Mouse (Mus musculus): ENCODE measurements around the gene Sobp. TPM values are rescaled to one million over a fixed set of nuclear protein-coding genes. Genes with fewer than 3 reads are reported as not detected.

The Sobp gene
- polyA plus RNA-seq, 1 experiment: 0.36 TPM

GRCm38 (mm10) chr10:43166817-43167216 is 7.5 kb downstream of the Sobp start:
- no peaks in the 10 kb centered on the region for H3K36me3 ChIP-seq (ENCODE audit: control insufficient read depth, insufficient read depth, low read length, poor library complexity, severe bottlenecking)
- H3K27me3 ChIP-seq (ENCODE audit: control insufficient read depth, insufficient read depth, low read length, poor library complexity, severe bottlenecking): 0 out of 2 replicates have a peak, but pooled peaks cover 2% of the 10 kb centered on the region
- TF ChIP-seq CTCF (IDR thresholded peaks at IDR 0.05; ENCODE audit: low read depth, low read length): no peak
- TF ChIP-seq POLR2A (IDR thresholded peaks at IDR 0.05; ENCODE audit: insufficient read depth, low read length): no peak
- TF ChIP-seq EP300 (IDR thresholded peaks at IDR 0.05; ENCODE audit: insufficient read depth, low read depth, low read length): no peak
- H3K9ac ChIP-seq (ENCODE audit: low read depth, poor library complexity, severe bottlenecking): no peak overlapping the region
- H3K27ac ChIP-seq (ENCODE audit: insufficient read depth, low read length): no peak overlapping the region
- 0 out of 2 replicates have a peak, but pooled peaks cover 3% of the 10 kb centered on the region for H3K9me3 ChIP-seq (replicated peaks; ENCODE audit: control insufficient read depth, insufficient read depth, low read length, poor library complexity, severe bottlenecking)
- H3K4me1 ChIP-seq (ENCODE audit: control insufficient read depth, insufficient read depth, low read length): no peaks in the 10 kb centered on the region
- H3K4me3 ChIP-seq (ENCODE audit: low read depth, low read length): no peak overlapping the region

GRCm38 (mm10) chr10:43166146-43166545 is 8.2 kb downstream of the Sobp start:
- Histone ChIP-seq H3K27me3 (ENCODE audit: control insufficient read depth, insufficient read depth, low read length, poor library complexity, severe bottlenecking) (0 out of 2 replicates have a peak, but pooled peaks cover 1% of the 10 kb centered on the region), H3K4me1 (ENCODE audit: control insufficient read depth, insufficient read depth, low read length) (no peaks in the 10 kb centered on the region), H3K27ac (ENCODE audit: insufficient read depth, low read length) (no peak overlapping the region), H3K9ac (ENCODE audit: low read depth, poor library complexity, severe bottlenecking) (no peak overlapping the region), H3K9me3 (replicated peaks; ENCODE audit: control insufficient read depth, insufficient read depth, low read length, poor library complexity, severe bottlenecking) (0 out of 2 replicates have a peak, but pooled peaks cover 3% of the 10 kb centered on the region), H3K4me3 (ENCODE audit: low read depth, low read length) (no peak overlapping the region), H3K36me3 (ENCODE audit: control insufficient read depth, insufficient read depth, low read length, poor library complexity, severe bottlenecking) (no peaks in the 10 kb centered on the region)
- TF ChIP-seq EP300 (IDR thresholded peaks at IDR 0.05; ENCODE audit: insufficient read depth, low read depth, low read length) (no peak), POLR2A (IDR thresholded peaks at IDR 0.05; ENCODE audit: insufficient read depth, low read length) (no peak), CTCF (IDR thresholded peaks at IDR 0.05; ENCODE audit: low read depth, low read length) (no peak)

- no peaks in the 10 kb centered on the region for H3K36me3 ChIP-seq (ENCODE audit: control insufficient read depth, insufficient read depth, low read length, poor library complexity, severe bottlenecking)
- H3K9me3 ChIP-seq (replicated peaks; ENCODE audit: control insufficient read depth, insufficient read depth, low read length, poor library complexity, severe bottlenecking): 0 out of 2 replicates have a peak, but pooled peaks cover 3% of the 10 kb centered on the region
- H3K9ac ChIP-seq (ENCODE audit: low read depth, poor library complexity, severe bottlenecking): no peak overlapping the region
- TF ChIP-seq POLR2A (IDR thresholded peaks at IDR 0.05; ENCODE audit: insufficient read depth, low read length) (no peak), EP300 (IDR thresholded peaks at IDR 0.05; ENCODE audit: insufficient read depth, low read depth, low read length) (no peak), CTCF (IDR thresholded peaks at IDR 0.05; ENCODE audit: low read depth, low read length) (no peak)
- H3K27ac ChIP-seq (ENCODE audit: insufficient read depth, low read length): no peak overlapping the region
- H3K4me1 ChIP-seq (ENCODE audit: control insufficient read depth, insufficient read depth, low read length): no peaks in the 10 kb centered on the region
- H3K27me3 ChIP-seq (ENCODE audit: control insufficient read depth, insufficient read depth, low read length, poor library complexity, severe bottlenecking): no peaks in the 10 kb centered on the region
- no peak overlapping the region for H3K4me3 ChIP-seq (ENCODE audit: low read depth, low read length)
Observed at GRCm38 (mm10) chr10:43164406-43164805, 9.9 kb downstream of the Sobp start.

- TF ChIP-seq POLR2A (IDR thresholded peaks at IDR 0.05; ENCODE audit: insufficient read depth, low read length) (no peak), EP300 (IDR thresholded peaks at IDR 0.05; ENCODE audit: insufficient read depth, low read depth, low read length) (no peak)
- H3K27ac ChIP-seq (ENCODE audit: insufficient read depth, low read length): no peak overlapping the region
- H3K36me3 ChIP-seq (ENCODE audit: control insufficient read depth, insufficient read depth, low read length, poor library complexity, severe bottlenecking): no peaks in the 10 kb centered on the region
- no peaks in the 10 kb centered on the region; the same call in 1 of the 2 replicates for H3K27me3 ChIP-seq (ENCODE audit: control insufficient read depth, insufficient read depth, low read length, poor library complexity, severe bottlenecking)
- H3K9ac ChIP-seq (ENCODE audit: low read depth, poor library complexity, severe bottlenecking): no peak overlapping the region
- H3K4me1 ChIP-seq (ENCODE audit: control insufficient read depth, insufficient read depth, low read length): no peaks in the 10 kb centered on the region
- H3K4me3 ChIP-seq (ENCODE audit: low read depth, low read length): no peak overlapping the region
- H3K9me3 ChIP-seq (replicated peaks; ENCODE audit: control insufficient read depth, insufficient read depth, low read length, poor library complexity, severe bottlenecking): 0 out of 2 replicates have a peak, but pooled peaks cover 3% of the 10 kb centered on the region
Observed at GRCm38 (mm10) chr10:43162318-43162717, 12.0 kb downstream of the Sobp start.

- Histone ChIP-seq H3K4me3 (ENCODE audit: low read depth, low read length) (no peak overlapping the region), H3K36me3 (ENCODE audit: control insufficient read depth, insufficient read depth, low read length, poor library complexity, severe bottlenecking) (no peaks in the 10 kb centered on the region)
- TF ChIP-seq CTCF (IDR thresholded peaks at IDR 0.05; ENCODE audit: low read depth, low read length) (no peak), POLR2A (IDR thresholded peaks at IDR 0.05; ENCODE audit: insufficient read depth, low read length) (no peak), EP300 (IDR thresholded peaks at IDR 0.05; ENCODE audit: insufficient read depth, low read depth, low read length) (no peak)
Observed at GRCm38 (mm10) chr10:43159333-43159732, 15.0 kb downstream of the Sobp start.

GRCm38 (mm10) chr10:43158917-43159316 is 15.4 kb downstream of the Sobp start:
- Histone ChIP-seq H3K9ac (ENCODE audit: low read depth, poor library complexity, severe bottlenecking) (no peak overlapping the region), H3K27me3 (ENCODE audit: control insufficient read depth, insufficient read depth, low read length, poor library complexity, severe bottlenecking) (no peaks in the 10 kb centered on the region; the same call in 1 of the 2 replicates), H3K4me1 (ENCODE audit: control insufficient read depth, insufficient read depth, low read length) (no peaks in the 10 kb centered on the region), H3K9me3 (replicated peaks; ENCODE audit: control insufficient read depth, insufficient read depth, low read length, poor library complexity, severe bottlenecking) (0 out of 2 replicates have a peak, but pooled peaks cover 3% of the 10 kb centered on the region), H3K36me3 (ENCODE audit: control insufficient read depth, insufficient read depth, low read length, poor library complexity, severe bottlenecking) (no peaks in the 10 kb centered on the region), H3K4me3 (ENCODE audit: low read depth, low read length) (no peak overlapping the region), H3K27ac (ENCODE audit: insufficient read depth, low read length) (no peak overlapping the region)
- TF ChIP-seq EP300 (IDR thresholded peaks at IDR 0.05; ENCODE audit: insufficient read depth, low read depth, low read length) (no peak), POLR2A (IDR thresholded peaks at IDR 0.05; ENCODE audit: insufficient read depth, low read length) (no peak), CTCF (IDR thresholded peaks at IDR 0.05; ENCODE audit: low read depth, low read length) (no peak)

More at GRCm38 (mm10) chr10:43159333-43159732, 15.0 kb downstream of the Sobp start:
- Histone ChIP-seq H3K9ac (ENCODE audit: low read depth, poor library complexity, severe bottlenecking) (no peak overlapping the region), H3K27me3 (ENCODE audit: control insufficient read depth, insufficient read depth, low read length, poor library complexity, severe bottlenecking) (no peaks in the 10 kb centered on the region; the same call in 1 of the 2 replicates), H3K27ac (ENCODE audit: insufficient read depth, low read length) (no peak overlapping the region), H3K9me3 (replicated peaks; ENCODE audit: control insufficient read depth, insufficient read depth, low read length, poor library complexity, severe bottlenecking) (0 out of 2 replicates have a peak, but pooled peaks cover 3% of the 10 kb centered on the region), H3K4me1 (ENCODE audit: control insufficient read depth, insufficient read depth, low read length) (no peaks in the 10 kb centered on the region)
